25 mouse cellular contexts compared by ENCODE assay signal in the genomic region with DNA sequence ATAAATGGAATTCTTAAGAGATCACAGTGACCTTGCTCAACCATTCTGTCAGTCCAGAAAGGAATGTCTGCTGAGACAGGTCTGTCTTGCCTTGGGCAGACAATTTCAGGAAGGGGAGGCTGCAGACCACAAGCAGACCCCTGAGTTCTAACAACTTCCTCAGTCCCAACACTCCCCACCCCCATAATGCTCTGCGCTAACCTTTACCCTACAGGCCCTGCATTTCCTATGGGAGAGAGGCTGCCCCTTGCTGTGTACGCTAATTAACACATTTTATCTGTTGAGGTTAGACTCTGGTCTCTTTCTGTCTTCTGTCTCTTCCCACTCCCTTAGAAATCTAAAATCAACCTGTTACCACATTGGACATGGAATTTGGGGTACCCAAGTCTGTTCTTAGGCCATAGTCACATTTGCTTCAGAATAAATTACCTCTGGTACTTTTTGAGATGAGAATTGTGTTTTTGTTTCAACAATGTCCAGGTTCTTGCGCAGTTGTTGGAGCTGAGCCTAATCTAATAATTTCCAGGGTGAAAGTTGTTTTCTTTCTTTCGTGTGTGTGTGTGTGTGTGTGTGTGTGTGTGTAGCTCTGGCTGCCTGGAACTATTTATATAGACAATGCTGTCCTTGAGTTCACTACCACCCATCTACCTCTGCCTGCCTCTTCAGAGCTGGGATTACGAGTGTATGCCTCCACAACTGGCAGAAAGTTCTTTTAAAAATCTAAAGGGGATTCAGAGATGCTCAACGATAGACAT. TPM values are rescaled to one million over a fixed set of nuclear protein-coding genes. Genes with fewer than 3 reads are reported as not detected.
"Had no signal": no experiment of that assay in that cellular context is flagged by ENCODE, and none has a peak within 500 bp of the region (broad histone marks: within the 10 kb centered on the region; RNA-seq: fewer than 3 reads in every experiment).

No protein-coding gene starts in this region.

- H3K27me3 ChIP-seq: limb, embryonic 15.5 days; midbrain, embryonic 15.5 days; neural tube, embryonic 12.5 days had no signal

- H3K36me3 ChIP-seq: limb, embryonic 15.5 days; midbrain, embryonic 10.5 days; midbrain, embryonic 15.5 days; neural tube, embryonic 12.5 days had no signal

- H3K4me1 ChIP-seq: limb, embryonic 15.5 days; midbrain, embryonic 15.5 days; neural tube, embryonic 12.5 days had no signal

- H3K4me3 ChIP-seq: limb, embryonic 15.5 days; midbrain, embryonic 10.5 days; midbrain, embryonic 15.5 days; neural tube, embryonic 12.5 days had no signal

- H3K4me2 ChIP-seq: limb, embryonic 15.5 days; midbrain, embryonic 15.5 days; neural tube, embryonic 12.5 days had no signal

- H3K9ac ChIP-seq: limb, embryonic 15.5 days; midbrain, embryonic 15.5 days; neural tube, embryonic 12.5 days had no signal

- H3K9me3 ChIP-seq: limb, embryonic 15.5 days; midbrain, embryonic 15.5 days; neural tube, embryonic 12.5 days had no signal

- H3K27ac ChIP-seq: kidney, postnatal 0 days; limb, embryonic 15.5 days; midbrain, embryonic 10.5 days; midbrain, embryonic 15.5 days; neural tube, embryonic 12.5 days had no signal

- ATAC-seq: inflammation-experienced regulatory T-cells, adult 6 months; midbrain, embryonic 15.5 days had no signal

- DNase-seq: kidney, adult 8-10 months; kidney, postnatal 36 days; layer of hippocampus, adult 9-11 months; layer of hippocampus, postnatal 36 days; lung, adult 18-20 months; lung, postnatal 36 days; retina, postnatal 1 day; right cerebral cortex, postnatal 14 days; thymus, adult 2 months; thymus, postnatal 36 days had no signal

RNA-seq across cellular contexts. Expression of a gene that starts 21.4 kb away (rescaled TPM):
- polyA plus RNA-seq: inflammation-experienced regulatory T-cells, adult 6 months; limb, embryonic 11.5 days; midbrain, embryonic 15.5 days had no signal

RNA-seq across cellular contexts. Expression of a gene that starts 56.1 kb away (rescaled TPM):
- total RNA-seq: layer of hippocampus, adult 18-20 months; layer of hippocampus, postnatal 36 days; left cerebral cortex, adult 8-10 months; left cerebral cortex, postnatal 25 days; megakaryocyte, adult 5-6 weeks; monocyte, adult 5-6 weeks; neutrophil, adult 5-6 weeks had no signal
- polyA plus RNA-seq: inflammation-experienced regulatory T-cells, adult 6 months; kidney, postnatal 0 days; limb, embryonic 11.5 days; limb, embryonic 15.5 days; lung, embryonic 16.5 days; midbrain, embryonic 10.5 days; midbrain, embryonic 15.5 days; neural tube, embryonic 12.5 days; spleen, adult 2 months had no signal
